Mouse (Mus musculus): ENCODE measurements around the gene Pecam1.

DNA sequence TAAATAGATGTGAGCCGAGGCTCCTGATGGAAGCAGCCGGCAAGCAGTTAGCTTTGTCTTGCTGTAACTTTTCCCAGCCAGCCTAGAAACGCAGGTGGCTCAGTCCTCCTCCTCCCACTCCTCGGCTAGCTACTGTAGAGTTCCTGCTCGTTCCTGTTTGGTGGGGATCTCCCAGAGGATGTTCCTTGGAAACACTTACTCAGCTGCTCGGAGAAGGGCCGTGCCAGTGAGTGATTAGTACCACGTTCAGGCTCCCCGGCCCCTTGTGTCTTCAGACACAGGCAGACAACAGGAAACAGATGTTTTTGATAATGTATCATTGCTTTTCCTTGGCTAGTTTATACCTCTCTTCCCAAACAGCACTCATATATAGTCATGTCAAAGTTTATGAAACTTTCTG, 45.3 kb upstream of the Pecam1 start:
- TF ChIP-seq CTCF (IDR thresholded peaks at IDR 0.05; ENCODE audit: insufficient read depth, low read length) (no peak), POLR2A (IDR thresholded peaks at IDR 0.05; ENCODE audit: borderline replicate concordance, extremely low read depth, low read depth, low read length) (no peak)
